Mouse (Mus musculus): ENCODE measurements at regions not wholly inside any gene's neighbourhood (a gene's known extent, or its start where the extent isn't known, plus 50 kb on each side); places are given as distances from the start of the nearest gene placed in this dataset.

- no peaks in the 10 kb centered on the region for H3K4me1 ChIP-seq (ENCODE audit: control insufficient read depth, insufficient read depth, low read length)
- ATAC-seq (ENCODE audit: insufficient number of reproducible peaks, low FRiP score, low TSS enrichment, low read depth) (no peak), DNase-seq (ENCODE audit: low spot score) (no peak)
- no peaks in the 10 kb centered on the region for H3K9me3 ChIP-seq (ENCODE audit: control insufficient read depth, low read length)
- no peak overlapping the region for H3K9ac ChIP-seq (ENCODE audit: low read length)
- H3K27ac ChIP-seq (replicated peaks; ENCODE audit: low read depth, low read length): no peak overlapping the region
- H3K36me3 ChIP-seq (ENCODE audit: control insufficient read depth, insufficient read depth, low read length): no peaks in the 10 kb centered on the region
- no peaks in the 10 kb centered on the region for H3K27me3 ChIP-seq (ENCODE audit: control insufficient read depth, insufficient read depth, low read length)
- 70% methylated on average over 4 of the region's 4 CpGs for WGBS
- H3K4me2 ChIP-seq (ENCODE audit: low read depth, severe bottlenecking): no peak overlapping the region
- no peak overlapping the region for H3K4me3 ChIP-seq (ENCODE audit: low read depth, low read length)
These were observed 463.5 kb upstream of the Map3k7 start for GRCm38 (mm10) chr4:31500432-31500831.

DNA sequence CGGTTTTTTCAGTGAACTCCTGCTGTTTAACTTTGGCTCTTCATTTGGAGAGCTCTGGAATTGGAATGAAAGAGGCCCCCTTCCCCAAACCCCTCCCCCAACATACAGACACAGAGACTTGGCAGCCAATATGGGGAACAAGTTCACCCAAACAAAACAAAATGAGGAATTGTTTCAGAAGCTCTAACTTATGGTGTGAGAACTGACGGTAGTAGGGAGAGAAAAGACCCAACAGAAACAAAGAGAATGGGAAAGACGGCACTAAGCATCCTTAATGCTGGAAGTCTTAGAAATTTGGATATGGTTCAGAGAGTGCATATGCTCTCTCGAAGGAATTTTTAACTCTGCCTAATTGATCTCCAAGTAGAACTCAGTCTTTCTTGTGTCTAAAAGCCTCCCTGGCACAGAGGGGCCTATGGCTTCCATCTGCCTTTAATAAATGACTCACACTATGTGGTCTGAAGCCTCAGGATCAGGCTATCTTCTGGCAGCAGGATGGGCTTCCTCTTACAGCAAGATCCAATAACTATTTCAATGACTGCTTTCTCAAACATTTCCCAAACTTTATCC, 438.2 kb upstream of the Map3k7 start:
- DNase-seq (ENCODE audit: low spot score) (no peak), ATAC-seq (ENCODE audit: insufficient number of reproducible peaks, low FRiP score, low TSS enrichment, low read depth) (no peak)
- Histone ChIP-seq H3K4me2 (ENCODE audit: low read depth, severe bottlenecking) (no peak overlapping the region), H3K36me3 (ENCODE audit: control insufficient read depth, insufficient read depth, low read length) (no peaks in the 10 kb centered on the region), H3K9ac (ENCODE audit: low read length) (no peak overlapping the region), H3K9me3 (ENCODE audit: control insufficient read depth, low read length) (no peaks in the 10 kb centered on the region), H3K27ac (replicated peaks; ENCODE audit: low read depth, low read length) (no peak overlapping the region), H3K27me3 (ENCODE audit: control insufficient read depth, insufficient read depth, low read length) (no peaks in the 10 kb centered on the region), H3K4me3 (ENCODE audit: low read depth, low read length) (no peak overlapping the region), H3K4me1 (ENCODE audit: control insufficient read depth, insufficient read depth, low read length) (no peaks in the 10 kb centered on the region)
- WGBS: 59% methylated on average over 4 of the region's 4 CpGs

- no peak overlapping the region for H3K4me2 ChIP-seq (ENCODE audit: low read depth, severe bottlenecking)
- no peaks in the 10 kb centered on the region for H3K4me1 ChIP-seq (ENCODE audit: control insufficient read depth, insufficient read depth, low read length)
- no peak overlapping the region for H3K27ac ChIP-seq (replicated peaks; ENCODE audit: low read depth, low read length)
- DNase-seq (ENCODE audit: low spot score) (no peak), ATAC-seq (ENCODE audit: insufficient number of reproducible peaks, low FRiP score, low TSS enrichment, low read depth) (no peak)
- no peaks in the 10 kb centered on the region for H3K36me3 ChIP-seq (ENCODE audit: control insufficient read depth, insufficient read depth, low read length)
- H3K27me3 ChIP-seq (ENCODE audit: control insufficient read depth, insufficient read depth, low read length): no peaks in the 10 kb centered on the region
- H3K9ac ChIP-seq (ENCODE audit: low read length): no peak overlapping the region
- WGBS: 83% methylated on average over 1 of the region's 1 CpGs
- no peak overlapping the region for H3K4me3 ChIP-seq (ENCODE audit: low read depth, low read length)
- H3K9me3 ChIP-seq (ENCODE audit: control insufficient read depth, low read length): no peaks in the 10 kb centered on the region
These were observed 427.1 kb upstream of the Map3k7 start for GRCm38 (mm10) chr4:31536811-31537210.

GRCm38 (mm10) chr4:31553780-31554394, 410.0 kb upstream of the Map3k7 start:
- Histone ChIP-seq H3K4me3 (ENCODE audit: low read depth, low read length) (no peak overlapping the region), H3K4me2 (ENCODE audit: low read depth, severe bottlenecking) (no peak overlapping the region), H3K4me1 (ENCODE audit: control insufficient read depth, insufficient read depth, low read length) (no peaks in the 10 kb centered on the region), H3K27ac (replicated peaks; ENCODE audit: low read depth, low read length) (no peak overlapping the region), H3K9me3 (ENCODE audit: control insufficient read depth, low read length) (no peaks in the 10 kb centered on the region), H3K9ac (ENCODE audit: low read length) (no peak overlapping the region), H3K27me3 (ENCODE audit: control insufficient read depth, insufficient read depth, low read length) (no peaks in the 10 kb centered on the region), H3K36me3 (ENCODE audit: control insufficient read depth, insufficient read depth, low read length) (no peaks in the 10 kb centered on the region)
- DNase-seq (ENCODE audit: low spot score) (no peak), ATAC-seq (ENCODE audit: insufficient number of reproducible peaks, low FRiP score, low TSS enrichment, low read depth) (no peak)
- WGBS: 88% methylated on average over 16 of the region's 16 CpGs

DNA sequence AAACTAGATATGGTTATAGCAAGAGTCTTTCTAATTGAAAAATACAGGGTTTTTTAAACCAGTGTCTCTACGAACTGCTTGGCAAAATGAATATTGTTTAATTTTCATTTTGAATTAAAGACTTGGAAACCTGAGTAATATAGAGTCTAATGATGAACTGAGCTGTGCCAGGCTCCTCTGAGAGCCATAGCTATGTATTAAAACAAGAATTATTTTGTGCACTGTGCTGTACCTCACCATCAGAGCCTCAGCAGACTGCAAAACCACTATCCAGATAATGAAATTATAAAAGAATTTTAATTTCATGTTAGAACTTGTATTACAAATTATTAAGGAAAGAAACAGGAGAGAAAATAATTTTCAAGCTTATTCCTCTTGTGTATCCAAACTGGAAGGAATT, 408.8 kb upstream of the Map3k7 start:
- no peak overlapping the region for H3K4me3 ChIP-seq (ENCODE audit: low read depth, low read length)
- no peak overlapping the region for H3K9ac ChIP-seq (ENCODE audit: low read length)
- H3K4me2 ChIP-seq (ENCODE audit: low read depth, severe bottlenecking): no peak overlapping the region
- H3K9me3 ChIP-seq (ENCODE audit: control insufficient read depth, low read length): no peaks in the 10 kb centered on the region
- WGBS: 85% methylated on average over 1 of the region's 1 CpGs
- no peak overlapping the region for H3K27ac ChIP-seq (replicated peaks; ENCODE audit: low read depth, low read length)
- no peaks in the 10 kb centered on the region for H3K4me1 ChIP-seq (ENCODE audit: control insufficient read depth, insufficient read depth, low read length)
- H3K27me3 ChIP-seq (ENCODE audit: control insufficient read depth, insufficient read depth, low read length): no peaks in the 10 kb centered on the region
- no peak for DNase-seq (ENCODE audit: low spot score)
- H3K36me3 ChIP-seq (ENCODE audit: control insufficient read depth, insufficient read depth, low read length): no peaks in the 10 kb centered on the region
- no peak for ATAC-seq (ENCODE audit: insufficient number of reproducible peaks, low FRiP score, low TSS enrichment, low read depth)

DNA sequence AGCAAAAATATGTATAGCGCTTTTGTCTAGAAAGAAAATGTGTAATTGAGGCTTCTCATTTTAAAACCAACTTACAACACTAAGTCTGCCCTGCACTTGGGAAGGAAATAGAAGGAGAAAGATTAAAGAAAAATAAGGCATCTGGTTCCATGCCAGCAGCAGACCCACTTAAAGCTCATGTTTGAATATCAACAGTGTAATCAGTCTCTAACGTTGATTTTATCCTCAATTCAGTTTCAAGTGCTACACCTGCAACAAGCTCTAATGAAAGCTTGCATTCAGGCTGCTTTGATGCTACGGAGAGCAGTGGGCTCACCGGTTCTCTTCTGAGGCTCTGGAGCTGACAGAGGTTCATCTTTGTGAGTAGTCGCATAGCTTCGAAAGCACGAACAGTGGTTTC, 406.6 kb upstream of the Map3k7 start:
- Histone ChIP-seq H3K4me3 (ENCODE audit: low read depth, low read length) (no peak overlapping the region), H3K4me1 (ENCODE audit: control insufficient read depth, insufficient read depth, low read length) (no peaks in the 10 kb centered on the region), H3K27ac (replicated peaks; ENCODE audit: low read depth, low read length) (no peak overlapping the region), H3K36me3 (ENCODE audit: control insufficient read depth, insufficient read depth, low read length) (no peaks in the 10 kb centered on the region), H3K9ac (ENCODE audit: low read length) (no peak overlapping the region), H3K9me3 (ENCODE audit: control insufficient read depth, low read length) (no peaks in the 10 kb centered on the region), H3K27me3 (ENCODE audit: control insufficient read depth, insufficient read depth, low read length) (no peaks in the 10 kb centered on the region), H3K4me2 (ENCODE audit: low read depth, severe bottlenecking) (no peak overlapping the region)
- DNase-seq (ENCODE audit: low spot score): no peak
- no peak for ATAC-seq (ENCODE audit: insufficient number of reproducible peaks, low FRiP score, low TSS enrichment, low read depth)
- WGBS: 89% methylated on average over 7 of the region's 7 CpGs

GRCm38 (mm10) chr4:31560305-31560704, 403.6 kb upstream of the Map3k7 start:
- Histone ChIP-seq H3K4me2 (ENCODE audit: low read depth, severe bottlenecking) (no peak overlapping the region), H3K27ac (replicated peaks; ENCODE audit: low read depth, low read length) (no peak overlapping the region), H3K4me1 (ENCODE audit: control insufficient read depth, insufficient read depth, low read length) (no peaks in the 10 kb centered on the region; the same call in 1 of the 2 replicates), H3K4me3 (ENCODE audit: low read depth, low read length) (no peak overlapping the region), H3K9me3 (ENCODE audit: control insufficient read depth, low read length) (no peaks in the 10 kb centered on the region), H3K27me3 (ENCODE audit: control insufficient read depth, insufficient read depth, low read length) (no peaks in the 10 kb centered on the region), H3K9ac (ENCODE audit: low read length) (no peak overlapping the region), H3K36me3 (ENCODE audit: control insufficient read depth, insufficient read depth, low read length) (no peaks in the 10 kb centered on the region)
- WGBS: 90% methylated on average over 4 of the region's 4 CpGs
- no peak for ATAC-seq (ENCODE audit: insufficient number of reproducible peaks, low FRiP score, low TSS enrichment, low read depth)
- no peak for DNase-seq (ENCODE audit: low spot score)

GRCm38 (mm10) chr4:31561183-31561582, 402.7 kb upstream of the Map3k7 start:
- no peak for DNase-seq (ENCODE audit: low spot score)

GRCm38 (mm10) chr4:31561823-31562222, 402.1 kb upstream of the Map3k7 start:
- Histone ChIP-seq H3K27ac (replicated peaks; ENCODE audit: low read depth, low read length) (no peak overlapping the region), H3K4me2 (ENCODE audit: low read depth, severe bottlenecking) (no peak overlapping the region), H3K36me3 (ENCODE audit: control insufficient read depth, insufficient read depth, low read length) (no peaks in the 10 kb centered on the region), H3K9ac (ENCODE audit: low read length) (no peak overlapping the region), H3K4me3 (ENCODE audit: low read depth, low read length) (no peak overlapping the region), H3K4me1 (ENCODE audit: control insufficient read depth, insufficient read depth, low read length) (peaks cover 2% of the 10 kb centered on the region; the same call in 1 of the 2 replicates), H3K27me3 (ENCODE audit: control insufficient read depth, insufficient read depth, low read length) (no peaks in the 10 kb centered on the region), H3K9me3 (ENCODE audit: control insufficient read depth, low read length) (no peaks in the 10 kb centered on the region)
- 18% methylated on average over 3 of the region's 3 CpGs for WGBS
- DNase-seq (ENCODE audit: low spot score): peak; percentile 38
- ATAC-seq (ENCODE audit: insufficient number of reproducible peaks, low FRiP score, low TSS enrichment, low read depth): no peak

More at GRCm38 (mm10) chr4:31561183-31561582, 402.7 kb upstream of the Map3k7 start:
- no peaks in the 10 kb centered on the region for H3K9me3 ChIP-seq (ENCODE audit: control insufficient read depth, low read length)
- H3K4me1 ChIP-seq (ENCODE audit: control insufficient read depth, insufficient read depth, low read length): peaks cover under 1% of the 10 kb centered on the region; the same call in 1 of the 2 replicates
- ATAC-seq (ENCODE audit: insufficient number of reproducible peaks, low FRiP score, low TSS enrichment, low read depth): no peak
- H3K4me3 ChIP-seq (ENCODE audit: low read depth, low read length): no peak overlapping the region
- 91% methylated on average over 10 of the region's 10 CpGs for WGBS
- H3K27ac ChIP-seq (replicated peaks; ENCODE audit: low read depth, low read length): no peak overlapping the region
- no peak overlapping the region for H3K4me2 ChIP-seq (ENCODE audit: low read depth, severe bottlenecking)
- H3K27me3 ChIP-seq (ENCODE audit: control insufficient read depth, insufficient read depth, low read length): no peaks in the 10 kb centered on the region
- H3K36me3 ChIP-seq (ENCODE audit: control insufficient read depth, insufficient read depth, low read length): no peaks in the 10 kb centered on the region
- no peak overlapping the region for H3K9ac ChIP-seq (ENCODE audit: low read length)

All from limb, embryonic 11.5 days (tissue).